Mouse (Mus musculus): Measurements from ENCODE around the gene Ak5.
"Not testable (repeated sequence)": the region's sequence is repeated elsewhere in the genome, so short reads cannot be mapped to it uniquely, and the experiment has no call there.

GRCm38 (mm10) chr3:152458875-152459274, 209.3 kb downstream of the Ak5 start:
- not testable (repeated sequence) for TF ChIP-seq CTCF (IDR thresholded peaks at IDR 0.05; ENCODE audit: borderline replicate concordance, extremely low read depth, insufficient read depth, insufficient read length); POLR2A (IDR thresholded peaks at IDR 0.05; ENCODE audit: borderline replicate concordance, extremely low read depth, insufficient read depth, insufficient read length, poor library complexity, severe bottlenecking)

Data from brain, embryonic 14.5 days (tissue).